Mouse (Mus musculus): Measurements from ENCODE around the gene St3gal3.

The St3gal3 gene

DNA sequence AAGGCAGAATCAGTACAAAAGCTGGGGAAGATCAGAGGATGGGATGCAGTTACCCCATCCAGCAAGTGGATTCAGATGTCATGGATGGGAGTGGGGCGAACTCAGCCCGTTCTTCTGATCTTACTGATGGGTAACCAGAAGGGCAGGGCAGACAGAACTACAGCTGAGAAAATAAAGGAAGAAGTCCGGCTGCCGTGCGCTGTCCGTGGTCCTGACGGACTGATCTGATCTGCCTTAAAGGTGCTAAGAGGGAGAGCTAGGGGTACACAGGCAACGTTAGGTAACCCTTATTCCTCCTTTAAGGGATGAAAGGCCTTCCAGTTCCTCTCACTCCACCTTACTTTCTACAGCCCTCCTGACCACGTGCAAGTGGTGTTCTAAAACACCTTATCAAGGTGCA, 241.3 kb downstream of the St3gal3 start:
- DNase-seq (ENCODE audit: low spot score): no peak

DNA sequence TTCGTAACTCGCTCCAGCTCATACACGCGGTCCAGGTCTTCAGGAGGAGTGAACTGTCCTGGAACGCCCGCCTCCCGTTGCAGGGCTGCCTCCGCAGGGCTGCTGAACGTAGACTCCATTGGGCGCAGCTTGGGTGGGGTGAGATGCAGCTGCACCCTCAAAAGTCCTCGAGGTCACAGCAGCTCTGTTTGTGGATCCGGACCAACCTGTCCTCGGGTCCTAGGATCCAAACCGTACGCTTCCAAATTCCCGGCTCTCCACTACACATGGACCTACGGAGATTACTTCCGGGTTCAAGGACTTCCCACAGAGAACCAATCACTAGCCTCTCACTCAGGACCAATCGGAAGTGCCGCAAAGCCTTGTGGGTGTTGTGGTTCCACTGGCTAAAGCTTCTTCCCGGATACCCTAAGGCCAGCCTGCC, 243.0 kb downstream of the St3gal3 start, which contains the start of gene Dph2:
TSS of gene Dph2 (minus strand) at position 295 of the 424 bp plus-strand sequence.
- no peak for DNase-seq (ENCODE audit: low spot score)

DNA sequence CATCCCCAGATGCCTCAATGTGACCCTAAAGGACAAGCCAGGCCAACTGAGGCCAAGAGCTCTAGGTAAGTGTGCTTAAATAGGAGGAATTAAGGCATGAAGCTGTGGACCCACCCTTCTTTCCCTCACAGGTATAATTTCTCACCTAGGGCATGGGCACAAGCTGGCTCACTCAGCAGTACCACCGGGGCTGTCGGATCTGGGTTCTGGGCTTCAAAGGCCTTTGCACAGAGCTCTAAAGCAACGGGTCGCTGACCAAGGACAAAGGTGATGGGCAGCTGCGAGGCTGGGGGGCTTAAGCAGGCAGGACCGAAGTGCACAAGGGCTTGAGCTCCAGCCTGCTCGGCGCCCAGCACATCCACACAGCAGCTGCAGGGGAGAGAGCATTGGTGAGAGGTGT, 244.0 kb downstream of the St3gal3 start:
- DNase-seq (ENCODE audit: low spot score): no peak

DNA sequence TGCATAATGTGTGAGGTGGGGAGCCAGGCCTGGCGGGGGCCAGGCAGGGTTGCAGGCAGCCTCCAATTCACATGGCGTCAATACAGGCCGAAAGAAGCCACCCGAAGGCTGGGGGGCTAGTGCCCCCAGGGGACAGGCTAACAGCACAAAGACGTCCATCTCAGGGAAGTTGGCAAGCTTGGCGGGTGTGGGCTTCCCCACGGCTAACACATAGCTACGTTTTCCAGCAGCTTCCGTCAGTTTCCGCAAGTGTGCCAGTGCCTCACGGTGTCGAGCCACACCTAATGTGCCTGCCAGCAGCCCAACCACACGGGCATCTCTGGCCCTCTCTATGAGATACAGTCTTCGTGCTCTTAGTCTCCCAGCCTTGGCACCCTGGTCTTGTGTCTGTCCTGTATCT, 244.7 kb downstream of the St3gal3 start:
- no peak for DNase-seq (ENCODE audit: low spot score)

DNA sequence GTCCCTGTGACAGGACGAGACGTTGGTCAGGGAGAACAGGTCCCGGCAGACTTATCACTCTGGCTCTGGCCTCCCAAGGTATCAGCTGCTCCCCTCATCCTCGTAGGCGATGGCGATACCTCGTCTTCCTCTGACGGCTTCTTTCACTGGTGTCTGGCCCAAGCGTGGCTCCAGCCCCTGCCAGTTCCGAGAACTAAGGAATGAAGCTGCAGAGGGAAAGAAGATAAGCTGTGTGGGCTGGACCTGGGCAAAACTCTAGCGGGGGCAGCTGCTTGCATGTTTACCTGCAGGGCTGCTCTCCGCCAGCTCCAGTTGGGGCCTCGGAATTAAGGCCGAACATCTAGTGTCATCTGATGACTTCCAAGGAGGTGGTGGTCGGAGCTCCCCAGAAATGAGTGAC, 245.2 kb downstream of the St3gal3 start:
- no peak for DNase-seq (ENCODE audit: low spot score)

DNA sequence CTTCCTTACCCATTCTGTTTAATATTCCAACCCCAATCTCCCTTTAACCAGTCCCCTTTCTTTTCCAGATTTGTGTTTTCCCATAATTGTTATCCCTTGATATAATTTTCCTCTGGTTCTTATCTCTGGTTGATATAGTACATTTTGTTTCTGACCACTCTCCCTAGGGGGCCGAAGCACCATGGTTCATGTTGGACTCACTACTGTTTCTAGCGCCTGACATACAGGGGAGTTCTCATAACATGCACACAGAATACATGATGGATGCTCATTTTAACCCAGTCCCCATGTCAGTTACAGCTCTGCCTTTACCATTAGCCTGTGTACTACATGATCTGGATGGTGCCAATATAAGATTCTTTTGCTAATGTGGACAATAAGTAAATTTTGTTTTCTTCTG, 246.8 kb downstream of the St3gal3 start:
- DNase-seq (ENCODE audit: low spot score): no peak

DNA sequence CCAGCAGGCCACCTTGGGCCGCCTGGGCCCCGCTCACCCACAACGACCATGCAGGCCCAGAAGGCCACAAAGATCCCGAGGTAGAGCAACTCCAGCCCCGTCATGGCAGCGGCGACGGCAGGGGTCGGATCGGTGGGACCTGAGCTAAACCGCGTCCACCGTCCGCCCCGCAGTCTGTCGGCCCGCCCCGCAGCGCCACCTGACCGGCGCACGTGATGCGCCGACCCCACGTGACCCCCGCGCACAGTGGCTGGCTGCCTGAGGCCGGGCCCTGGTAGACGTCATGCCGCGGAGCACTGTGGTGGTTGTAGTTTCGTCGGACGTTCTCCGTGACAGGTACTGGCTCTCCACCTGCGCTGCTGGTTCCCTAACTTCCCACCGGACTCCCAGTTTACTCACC, 247.6 kb downstream of the St3gal3 start, which contains the start of gene Atp6v0b:
TSS of gene Atp6v0b (minus strand) at position 201 of the 400 bp plus-strand sequence.
- peak; percentile 81 for DNase-seq (ENCODE audit: low spot score)

DNA sequence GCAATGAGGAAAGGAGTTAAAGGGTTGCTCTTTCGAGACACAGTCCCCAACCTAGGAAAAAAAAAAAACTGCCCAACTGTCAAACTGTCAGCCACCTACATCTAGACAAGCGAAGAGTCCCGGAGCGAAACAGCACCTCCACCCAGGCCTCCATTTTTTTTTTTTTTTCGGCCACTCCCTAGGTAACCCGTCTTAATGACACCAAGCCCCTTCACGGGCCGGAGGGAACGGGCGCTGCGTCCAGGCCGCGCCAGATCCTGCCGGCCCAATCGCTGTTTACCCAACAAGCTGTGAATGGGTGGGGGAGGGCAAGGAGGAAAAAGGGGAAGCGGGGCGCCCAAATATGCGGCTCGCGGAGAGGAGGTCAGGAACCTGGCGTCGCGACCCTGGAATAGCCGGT, 248.1 kb downstream of the St3gal3 start:
- no peak for DNase-seq (ENCODE audit: low spot score)

DNA sequence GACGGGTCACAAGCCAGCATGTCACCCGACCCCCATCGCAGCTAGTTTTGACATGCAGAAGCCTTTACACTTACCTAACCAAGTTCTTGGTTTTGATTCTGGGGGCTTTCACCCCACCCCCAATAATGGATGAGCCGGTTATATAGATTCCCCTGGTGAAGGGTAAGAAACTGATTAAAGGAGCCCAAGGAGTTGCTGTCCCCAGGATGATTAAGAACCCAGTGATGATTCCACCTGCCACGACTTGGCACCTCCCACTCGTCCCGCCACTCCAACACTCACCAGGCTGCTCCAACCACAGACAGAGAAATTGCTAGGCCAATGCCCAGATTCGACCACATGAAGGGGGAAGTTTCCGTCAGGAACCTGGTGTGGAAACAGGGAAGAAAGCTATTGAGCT, 248.7 kb downstream of the St3gal3 start:
- no peak for DNase-seq (ENCODE audit: low spot score)

DNA sequence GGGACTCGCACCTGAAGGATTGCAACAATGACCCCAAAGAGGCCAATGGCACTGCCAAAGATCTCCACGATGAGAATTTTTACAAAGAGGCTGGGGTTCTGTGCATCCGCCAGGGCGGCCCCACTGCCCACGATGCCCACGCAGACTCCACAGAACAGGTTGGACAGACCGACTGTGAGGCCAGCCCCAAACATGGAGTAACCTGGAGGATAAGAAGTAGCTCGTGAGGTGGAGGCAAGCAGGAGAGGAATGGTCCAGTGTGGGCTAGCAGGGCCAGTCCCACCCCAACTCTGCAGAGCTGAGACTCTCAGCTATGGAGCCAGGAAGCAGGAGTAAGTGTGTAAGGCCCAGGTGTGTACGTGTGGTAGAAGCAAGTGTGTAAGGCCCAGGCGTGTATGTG, 249.6 kb downstream of the St3gal3 start:
- no peak for DNase-seq (ENCODE audit: low spot score)

DNA sequence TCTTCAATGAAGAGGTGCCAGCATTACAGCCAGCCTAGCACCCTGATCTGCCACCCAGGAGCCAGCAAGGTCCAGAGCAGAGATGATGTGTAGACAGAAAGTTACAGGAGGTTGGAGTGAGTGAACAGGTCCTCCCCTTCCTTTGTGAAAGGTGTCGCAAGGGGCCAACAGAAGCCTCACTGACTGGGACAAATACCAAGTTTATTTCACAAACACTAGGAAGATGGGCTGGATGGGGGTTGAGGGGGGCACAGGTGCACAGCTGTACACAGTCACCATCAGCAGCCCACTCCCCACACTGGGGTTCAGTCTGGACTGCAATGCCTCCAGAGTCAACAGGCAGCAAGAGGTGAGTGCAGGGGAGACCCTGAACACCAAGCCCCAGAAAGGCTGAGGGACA, 250.6 kb downstream of the St3gal3 start:
- no peak for DNase-seq (ENCODE audit: low spot score)

DNA sequence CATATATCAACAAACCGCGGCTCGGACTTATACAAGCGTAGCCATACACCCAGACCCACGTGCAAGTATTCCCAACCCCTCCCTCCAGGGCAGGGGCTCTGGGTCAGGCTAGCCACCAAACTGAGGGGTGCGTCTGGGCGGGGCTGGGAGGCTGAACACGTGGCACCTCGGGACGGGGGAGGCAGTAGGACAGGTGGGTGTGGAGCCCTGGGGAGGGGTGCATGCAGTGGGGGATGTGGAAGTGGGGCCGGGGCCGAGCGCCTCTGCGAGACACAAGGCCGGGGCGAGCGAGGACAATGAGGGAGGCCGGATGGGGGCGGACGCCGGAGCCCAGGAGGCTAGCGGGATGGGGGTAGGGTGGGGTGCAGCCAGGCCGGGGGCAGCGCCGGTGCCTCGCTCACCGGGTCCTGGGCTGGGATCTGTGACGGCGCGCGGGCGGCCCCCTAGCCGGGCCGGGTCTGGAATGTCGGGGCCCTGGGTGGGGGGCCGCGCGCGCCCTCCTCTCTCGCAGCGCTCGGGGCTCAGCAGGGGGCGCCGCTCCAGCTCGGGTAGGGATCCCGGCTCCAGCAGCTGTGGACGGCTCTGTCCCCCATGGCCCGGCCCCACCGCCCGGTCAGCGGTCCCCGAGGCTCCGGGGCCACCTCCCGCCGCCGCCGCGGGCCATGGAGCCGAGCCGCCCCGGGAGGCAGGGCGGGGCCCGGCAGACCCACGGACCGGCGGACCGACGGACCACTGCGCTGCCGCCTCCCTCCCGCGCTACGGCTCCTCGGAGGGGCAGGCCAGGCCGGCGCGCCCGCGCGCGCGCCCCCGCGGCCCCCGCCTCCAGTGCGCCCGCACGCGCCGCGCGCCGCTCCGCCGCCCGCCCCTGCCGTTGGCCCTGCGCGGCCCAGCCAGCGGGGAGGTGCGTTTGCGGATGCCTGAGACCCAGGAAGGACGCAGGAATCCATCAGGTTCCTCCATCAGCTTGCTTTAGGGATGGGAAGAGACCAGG, 251.7 kb downstream of the St3gal3 start, which contains the start of gene B4galt2:
TSS of gene B4galt2 (minus strand) at position 787 of the 991 bp plus-strand sequence.
- DNase-seq (ENCODE audit: low spot score): no peak

Measured in ovary, postnatal 10 days (tissue).